Mouse (Mus musculus) olfactory bulb, adult 2 months (tissue): Measurements from ENCODE around the gene C1qa.

Experiments used
- CTCF ChIP-seq: fragments of 200-500 bp; IDR thresholded peaks from 2 replicates; pipeline ENCODE4 v1.5.1; 2012; ENCODE audit warnings: low read depth, mild to moderate bottlenecking, low read length, moderate library complexity; ENCODE audit not compliant: insufficient read depth
- POLR2A ChIP-seq: fragments of 200-500 bp; IDR thresholded peaks from 2 replicates; pipeline ENCODE4 v1.6.1; 2012; ENCODE audit warnings: mild to moderate bottlenecking, low read depth, low read length, moderate library complexity; ENCODE audit not compliant: insufficient read depth

DNA sequence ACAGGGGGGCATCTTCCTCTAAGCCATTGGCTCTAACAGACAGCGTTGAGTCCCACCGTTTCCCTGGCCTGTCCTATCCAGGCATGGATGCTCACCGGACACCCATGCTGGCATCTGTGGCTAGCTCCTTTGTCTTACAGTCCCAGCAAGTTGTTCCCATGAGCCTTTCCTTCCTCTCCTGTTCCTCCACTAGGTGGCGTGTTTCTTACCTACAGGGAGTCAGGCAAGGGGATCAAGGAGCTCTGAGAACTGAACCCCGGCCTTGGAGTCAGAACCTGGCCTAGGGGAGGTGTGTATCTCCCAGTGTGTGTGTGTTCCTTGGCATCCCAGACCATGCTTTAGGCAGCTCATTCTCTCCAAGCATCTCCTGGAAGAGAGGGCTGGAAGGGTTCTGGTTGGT lies 30.3 kb upstream of the C1qa start:
- TF ChIP-seq POLR2A: no peak
- 0 out of 2 replicates have a peak, but pooled peaks have one; percentile 14 for TF ChIP-seq CTCF
